Mouse (Mus musculus): ENCODE measurements at regions not wholly inside any gene's neighbourhood (a gene's known extent, or its start where the extent isn't known, plus 50 kb on each side); places are given as distances from the start of the nearest gene placed in this dataset.

DNA sequence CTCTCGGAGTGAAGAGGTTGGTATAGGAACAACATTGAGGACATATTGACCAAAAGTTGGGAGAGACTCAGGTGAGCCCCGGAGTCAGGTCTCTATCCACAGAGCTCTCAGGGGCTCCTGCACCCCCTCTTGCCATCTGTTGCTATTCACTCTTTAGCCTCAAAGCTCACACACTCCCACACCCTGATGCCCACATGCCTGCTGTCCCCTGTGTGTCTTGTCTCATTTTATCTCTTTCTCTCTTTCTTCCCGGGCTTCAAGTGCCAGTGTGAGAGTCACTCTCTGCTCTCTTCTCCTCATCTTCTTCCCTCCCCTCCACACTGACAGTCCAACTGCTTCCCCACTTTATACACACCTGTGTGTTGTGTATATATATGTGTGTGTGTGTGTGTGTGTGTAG, 141.0 kb upstream of the Mdm1 start:
- DNase-seq: no peak

DNA sequence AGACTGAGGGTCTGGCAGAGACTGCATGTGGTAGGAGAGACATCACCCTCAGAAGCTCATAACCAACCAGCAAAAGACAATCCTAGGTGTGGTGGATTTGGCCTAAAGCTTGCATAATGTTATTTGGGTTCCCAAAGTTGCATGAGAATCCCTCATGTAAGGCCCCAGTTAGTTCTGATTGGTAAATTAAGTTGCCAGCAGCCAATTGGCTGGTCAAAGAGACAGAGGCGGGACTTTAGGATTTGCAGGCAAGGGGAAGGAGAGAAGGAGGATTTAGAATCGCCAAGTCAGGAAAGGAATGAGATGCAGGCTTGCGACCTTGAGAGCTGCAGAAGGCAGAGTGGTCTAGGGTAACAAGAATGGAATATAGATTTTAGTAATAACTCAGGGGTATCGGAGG, 140.1 kb upstream of the Mdm1 start:
- no peak for DNase-seq

DNA sequence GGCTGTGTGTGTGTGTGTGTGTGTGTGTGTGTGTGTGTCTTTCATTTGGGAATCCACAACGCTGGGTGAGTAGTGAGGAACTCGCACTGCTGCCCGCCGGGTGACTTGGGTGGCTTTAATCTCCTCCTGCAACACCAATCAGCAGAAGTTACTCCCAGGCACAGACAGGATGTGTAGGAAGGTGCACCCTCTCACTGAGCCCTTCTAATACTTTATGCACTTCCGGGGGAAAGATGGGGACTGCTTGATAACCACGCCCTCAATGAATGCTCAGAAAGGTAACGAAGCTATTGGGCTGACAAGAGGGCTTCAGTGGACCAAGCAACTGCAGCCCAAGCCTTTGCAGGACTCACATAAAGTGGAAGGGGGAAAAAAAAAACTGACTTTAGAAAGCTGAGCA, 139.6 kb upstream of the Mdm1 start:
- DNase-seq: no peak

DNA sequence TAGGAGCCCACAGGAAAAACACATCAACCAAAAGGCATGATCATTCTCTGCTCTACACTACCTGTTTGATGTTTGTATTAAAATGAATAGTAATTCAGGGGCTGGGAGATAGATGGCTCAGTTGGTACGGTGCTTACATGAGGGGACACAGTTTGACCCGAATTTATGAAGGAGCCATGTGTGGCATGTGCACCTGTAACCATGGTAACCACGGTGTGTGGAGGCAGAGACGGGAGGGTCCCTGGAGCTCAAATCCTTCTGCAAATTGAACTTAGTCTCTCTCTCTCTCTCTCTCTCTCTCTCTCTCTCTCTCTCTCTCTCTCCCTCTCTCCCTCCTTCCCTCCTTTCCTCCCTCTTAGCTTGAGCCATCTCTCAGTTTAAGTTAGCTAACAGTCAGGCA, 139.1 kb upstream of the Mdm1 start:
- DNase-seq: no peak

- DNase-seq: no peak
Observed at GRCm38 (mm10) chr10:118003179-118003578, 138.4 kb upstream of the Mdm1 start.

DNA sequence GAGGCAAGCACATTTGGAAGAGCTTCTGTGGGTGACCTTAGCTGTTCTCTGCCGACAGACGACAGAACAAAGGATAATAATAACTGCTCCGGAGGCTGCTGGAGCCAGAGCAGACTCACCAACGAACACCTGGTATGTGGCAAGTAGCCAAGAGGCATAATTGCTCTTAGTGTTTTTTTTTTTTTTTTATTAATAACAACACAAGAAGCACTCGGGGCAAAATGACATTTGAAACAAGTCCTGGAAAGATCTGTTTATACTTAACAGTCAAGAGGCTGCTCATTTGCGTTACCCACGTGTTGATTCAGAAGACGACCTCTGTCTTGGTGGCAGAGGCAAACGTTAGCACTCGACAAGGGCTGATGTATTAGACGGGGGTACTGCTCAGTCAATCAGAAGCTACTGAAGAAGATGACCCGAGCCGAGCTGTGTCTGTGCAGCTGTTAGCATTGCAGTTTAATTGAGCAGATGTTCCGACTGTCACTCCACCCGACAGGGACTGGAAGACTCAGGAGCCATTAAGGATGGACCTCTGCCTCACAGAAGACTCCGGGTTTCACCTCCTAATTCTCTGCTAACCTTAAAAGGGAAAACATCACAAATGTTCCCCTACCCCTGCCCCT, 137.8 kb upstream of the Mdm1 start:
- DNase-seq: no peak

- no peak for DNase-seq
Observed at GRCm38 (mm10) chr10:118004362-118004958, 137.2 kb upstream of the Mdm1 start.

GRCm38 (mm10) chr10:118006827-118007550, 134.6 kb upstream of the Mdm1 start:
- no peak for DNase-seq

- DNase-seq: no peak
Observed at GRCm38 (mm10) chr10:118007846-118008245, 133.8 kb upstream of the Mdm1 start.

DNA sequence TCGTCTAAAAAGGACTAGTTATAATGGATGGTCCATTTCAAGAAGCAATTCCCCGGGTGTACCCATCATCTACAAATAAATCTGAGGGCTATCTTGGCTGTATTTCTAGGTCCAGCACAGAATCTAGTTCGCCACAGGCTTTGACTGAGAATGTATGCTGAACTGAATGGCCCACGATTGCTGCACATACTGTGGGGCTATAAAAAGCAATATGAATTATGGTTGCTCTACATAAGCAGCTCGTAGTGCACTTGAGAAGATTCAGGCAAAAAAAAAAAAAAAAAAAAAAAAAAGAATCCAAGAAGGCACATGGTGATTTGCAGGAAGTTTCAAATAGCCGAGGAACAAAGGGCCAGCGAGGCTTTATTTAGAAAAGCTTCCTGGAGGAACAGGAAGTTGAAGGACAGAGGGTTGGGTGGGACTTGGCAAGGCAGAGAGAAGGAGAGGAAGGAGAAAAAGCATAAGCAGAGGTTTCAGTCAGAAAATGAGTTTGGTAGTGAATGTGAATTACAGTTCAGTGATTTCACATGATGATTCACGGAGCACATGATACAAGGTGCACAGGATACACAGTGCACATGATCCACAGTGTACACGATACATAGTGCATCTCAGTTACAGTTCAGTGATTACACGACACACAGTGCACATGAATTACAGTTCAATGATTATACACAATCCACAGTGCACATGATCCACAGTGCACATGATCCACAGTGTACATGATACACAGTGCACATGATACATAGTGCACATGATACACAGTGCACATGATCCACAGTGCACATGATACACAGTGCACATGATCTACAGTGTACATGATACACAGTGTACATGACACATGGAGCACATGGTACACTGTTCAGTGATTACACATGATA, 129.7 kb upstream of the Mdm1 start:
- no peak for DNase-seq

- no peak for DNase-seq
Observed at GRCm38 (mm10) chr10:118028831-118029230, 112.8 kb upstream of the Mdm1 start.

DNA sequence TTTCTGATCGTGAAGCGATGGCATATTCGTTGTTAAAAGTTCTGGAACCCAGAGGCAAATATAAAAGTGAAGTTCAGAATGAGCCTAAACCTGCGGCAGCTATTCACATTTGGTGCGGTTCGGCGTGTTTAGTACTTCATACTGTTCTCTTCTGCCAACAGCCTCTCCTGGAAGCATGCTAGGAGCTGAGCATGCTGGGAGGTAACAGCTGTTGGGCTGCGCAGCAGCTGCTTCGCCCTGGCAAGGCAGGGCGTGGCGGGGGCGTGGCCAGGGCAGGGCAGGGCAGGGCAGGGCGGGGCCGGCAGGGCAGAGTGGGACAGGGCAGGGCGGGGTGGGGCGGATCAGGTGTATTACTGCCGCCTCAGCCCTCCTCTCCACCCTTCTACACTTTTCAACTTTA, 107.2 kb upstream of the Mdm1 start:
- DNase-seq: no peak

DNA sequence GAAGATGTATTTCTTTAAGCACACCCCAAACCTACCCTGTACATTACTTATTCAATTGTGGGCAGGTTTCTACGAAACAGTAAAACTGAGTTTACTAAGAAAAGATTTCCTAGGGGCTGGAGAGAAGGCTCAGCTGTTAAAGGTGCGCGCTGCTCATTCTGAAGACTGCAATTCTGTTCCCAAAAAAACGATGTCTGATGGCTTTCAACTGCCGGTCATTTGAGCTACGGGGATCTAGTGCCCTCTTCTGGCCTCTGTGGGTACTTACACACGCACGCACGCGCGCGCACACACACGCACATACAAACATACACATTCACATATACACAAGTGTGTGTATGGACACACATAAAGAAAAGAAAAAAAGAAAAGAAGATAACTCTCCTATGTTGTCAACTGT, 106.6 kb upstream of the Mdm1 start:
- no peak for DNase-seq

GRCm38 (mm10) chr10:118038465-118038864, 103.1 kb upstream of the Mdm1 start:
- DNase-seq: no peak

DNA sequence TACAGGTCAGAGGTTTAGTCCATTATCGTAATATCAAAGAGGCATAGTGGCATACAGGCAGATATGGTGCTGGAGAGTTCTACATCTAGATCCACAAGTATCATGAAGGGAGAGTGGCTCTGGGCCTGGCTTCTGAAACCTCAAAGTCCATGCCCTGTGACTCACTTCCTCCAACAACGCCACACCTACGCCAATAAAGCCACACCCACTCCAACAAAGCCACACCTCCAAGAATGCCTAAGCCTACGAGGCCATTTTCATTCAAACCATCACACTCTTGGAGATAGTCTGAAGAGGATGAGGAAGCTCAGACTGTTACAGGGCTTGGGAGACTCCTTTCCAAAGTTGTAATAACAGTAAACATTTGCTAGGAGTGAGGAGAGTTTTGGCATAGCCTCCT, 102.6 kb upstream of the Mdm1 start:
- no peak for DNase-seq

DNA sequence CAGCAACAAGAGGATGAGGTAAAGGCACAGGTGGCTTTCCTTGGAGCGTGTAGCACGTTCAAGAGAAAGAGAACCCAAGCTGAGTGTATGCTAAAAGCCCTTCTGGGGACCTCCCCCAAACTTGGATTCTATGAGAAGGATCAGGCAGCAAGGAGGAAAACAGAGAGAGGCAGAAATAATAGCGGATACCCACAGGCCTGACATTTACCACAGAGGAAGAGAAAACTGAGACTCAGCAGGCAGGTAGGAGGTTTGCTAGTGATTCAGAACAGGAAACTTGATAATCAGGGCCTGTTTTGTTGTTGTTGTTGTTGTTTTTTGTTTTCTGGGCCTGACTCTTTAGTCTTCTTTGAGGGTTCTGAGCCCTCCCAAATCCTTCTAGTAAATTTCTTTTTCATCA, 100.5 kb upstream of the Mdm1 start:
- no peak for DNase-seq

DNA sequence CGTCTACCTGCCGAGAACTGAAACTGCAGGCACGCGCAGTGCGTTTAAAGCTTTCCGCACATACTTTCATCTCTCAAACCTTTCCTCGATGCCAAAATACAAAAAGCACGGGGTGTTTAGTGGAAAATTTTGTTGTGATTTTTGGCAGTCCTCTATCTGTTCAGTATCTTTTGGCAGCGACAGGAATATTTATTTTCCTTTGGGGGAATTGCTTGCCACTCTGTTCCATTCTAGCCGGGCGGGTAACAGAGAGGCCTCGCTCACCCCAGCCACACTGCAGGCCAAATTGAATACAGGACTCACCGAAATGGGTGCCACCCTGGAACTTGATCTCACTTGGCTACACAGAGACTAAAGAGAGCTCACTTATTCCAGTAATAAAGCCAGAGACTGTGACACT, 97.8 kb upstream of the Mdm1 start:
- peak; percentile 8 for DNase-seq

GRCm38 (mm10) chr10:118044840-118045239, 96.8 kb upstream of the Mdm1 start:
- DNase-seq: no peak

DNA sequence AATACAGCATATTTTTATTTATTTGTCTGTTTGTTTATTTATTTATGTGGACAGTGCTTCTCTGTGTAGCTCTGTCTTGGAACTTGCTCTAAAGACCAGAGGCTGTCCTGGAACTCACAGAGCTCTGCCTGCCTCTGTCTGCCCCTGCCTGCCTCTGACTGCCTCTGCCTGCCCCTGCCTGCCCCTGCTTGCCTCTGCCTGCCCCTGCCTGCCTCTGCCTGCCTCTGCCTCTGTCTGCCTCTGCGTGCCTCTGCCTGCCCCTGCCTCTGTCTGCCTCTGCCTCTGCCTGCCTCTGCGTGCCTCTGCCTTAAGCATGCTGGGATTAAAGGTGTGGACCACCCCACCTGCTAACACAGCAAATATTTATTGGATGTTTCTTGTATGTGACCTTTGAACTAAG, 96.2 kb upstream of the Mdm1 start:
- no peak for DNase-seq

- DNase-seq: no peak
Observed at GRCm38 (mm10) chr10:118046328-118046727, 95.3 kb upstream of the Mdm1 start.

- DNase-seq: no peak
Observed at GRCm38 (mm10) chr10:118046831-118047230, 94.8 kb upstream of the Mdm1 start.

DNA sequence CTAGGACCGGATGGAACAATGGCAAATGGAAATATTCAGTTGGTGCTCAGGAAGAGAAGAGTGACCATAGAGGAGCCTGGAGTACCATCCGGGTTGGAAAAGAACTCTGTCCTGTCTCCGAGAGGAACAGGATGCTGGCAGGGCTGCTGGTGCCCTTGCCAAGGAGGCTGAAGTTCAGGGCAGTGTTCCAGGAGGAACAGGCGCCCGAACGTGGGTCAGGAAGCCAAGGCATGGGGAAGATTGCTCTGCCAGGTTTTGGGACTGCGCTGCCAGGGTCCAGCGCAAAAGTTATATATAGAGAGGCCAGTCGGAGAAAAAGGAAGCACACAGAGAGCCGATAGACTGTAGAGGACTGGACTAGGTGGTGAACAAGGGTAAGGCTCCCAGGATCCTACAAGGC, 92.3 kb upstream of the Mdm1 start:
- peak; percentile 13 for DNase-seq

- DNase-seq: no peak
Observed at GRCm38 (mm10) chr10:118050152-118050641, 91.4 kb upstream of the Mdm1 start.
